In the genomic region with DNA sequence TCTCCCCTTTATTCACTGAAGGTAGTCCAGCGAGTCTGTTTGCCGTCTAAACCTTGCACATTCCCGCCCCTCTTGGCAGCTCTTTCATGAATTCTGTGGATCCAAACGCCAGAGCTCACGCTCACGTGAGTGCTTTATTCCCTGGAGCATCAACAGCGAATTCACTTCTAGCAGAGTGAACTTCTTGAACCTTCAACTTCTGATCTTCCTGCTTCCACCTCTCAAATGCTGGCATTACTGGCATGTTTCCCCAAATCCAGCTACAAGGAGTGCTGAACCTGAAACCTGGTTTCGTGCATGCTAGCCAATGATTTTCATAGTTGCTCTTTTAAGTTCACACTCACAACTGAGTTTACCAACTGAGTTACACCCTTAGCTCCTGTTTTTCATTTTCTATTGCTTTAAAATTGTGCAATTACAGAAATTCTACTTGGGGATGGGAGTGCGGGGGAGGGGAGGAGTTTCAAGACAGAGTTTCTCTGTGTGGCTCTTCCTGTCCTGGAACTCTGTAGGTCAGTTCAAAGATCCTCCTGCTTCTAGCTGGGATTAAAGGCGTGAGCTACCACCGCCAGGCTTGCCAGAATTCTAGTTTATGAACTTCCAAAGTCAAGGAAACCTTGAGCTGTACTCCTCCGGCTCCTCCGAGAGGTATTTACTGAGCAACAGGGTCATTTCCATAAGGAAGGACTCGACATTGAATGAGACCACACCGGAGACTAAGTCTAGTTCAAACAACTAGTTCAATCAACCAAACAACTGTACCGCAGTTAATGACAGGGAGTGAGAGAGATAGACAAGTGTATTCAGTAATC, we compare ENCODE assay signal across 8 mouse cellular contexts. TPM values are rescaled to one million over a fixed set of nuclear protein-coding genes. Genes with fewer than 3 reads are reported as not detected.
DNase-seq lines count a peak whose midpoint lies in the region; ATAC-seq and TF ChIP-seq lines count a peak whose summit lies in the region.

No protein-coding gene starts in this region.

- TF ChIP-seq POLR2A in brain, embryonic 14.5 days (IDR thresholded peaks at IDR 0.05; ENCODE audit: borderline replicate concordance, extremely low read depth, insufficient read depth, insufficient read length, poor library complexity, severe bottlenecking), result no peak

- peak overlapping the region; percentile 88 for H3K4me3 ChIP-seq in heart, embryonic 10.5 days
- H3K4me3 ChIP-seq in kidney, embryonic 15.5 days (replicated peaks), result peak overlapping the region; percentile 87

- no peaks in the 10 kb centered on the region for H3K9me3 ChIP-seq in heart, embryonic 10.5 days
- no peaks in the 10 kb centered on the region for H3K9me3 ChIP-seq in kidney, embryonic 15.5 days (replicated peaks)

- H3K36me3 ChIP-seq in heart, embryonic 10.5 days, result peaks cover 28% of the 10 kb centered on the region
- H3K36me3 ChIP-seq in kidney, embryonic 15.5 days, result peaks cover 28% of the 10 kb centered on the region

- ATAC-seq in kidney, embryonic 15.5 days (replicated peaks; ENCODE audit: low FRiP score), result peak; percentile 43

- H3K27me3 ChIP-seq in heart, embryonic 10.5 days (ENCODE audit: insufficient read depth, poor library complexity, severe bottlenecking), result no peaks in the 10 kb centered on the region
- H3K27me3 ChIP-seq in kidney, embryonic 15.5 days, result no peaks in the 10 kb centered on the region

- 23% methylated on average over 16 of the region's 16 CpGs for WGBS in heart, embryonic 10.5 days
- 18% methylated on average over 16 of the region's 16 CpGs for WGBS in kidney, embryonic 15.5 days

- peaks cover 24% of the 10 kb centered on the region for H3K4me1 ChIP-seq in heart, embryonic 10.5 days
- peaks cover 32% of the 10 kb centered on the region for H3K4me1 ChIP-seq in kidney, embryonic 15.5 days

- peak overlapping the region; percentile 79 for H3K9ac ChIP-seq in kidney, embryonic 15.5 days

- no peak for TF ChIP-seq CTCF in brain, embryonic 14.5 days (IDR thresholded peaks at IDR 0.05; ENCODE audit: borderline replicate concordance, extremely low read depth, insufficient read depth, insufficient read length)

- peak; percentile 71 for DNase-seq in adrenal gland, postnatal 10 days
- no peak for DNase-seq in adrenal gland, postnatal 4 days (ENCODE audit: low spot score in 2 of 2)
- DNase-seq in brain, embryonic 14.5 days (ENCODE audit: low read depth), result peak; percentile 28
- DNase-seq in heart, embryonic 10.5 days (ENCODE audit: low spot score), result no peak
- DNase-seq in lung, postnatal 25 days (ENCODE audit: low spot score), result peak; percentile 48
- no peak for DNase-seq in right cerebral cortex, postnatal 25 days
- DNase-seq in left cerebral cortex, adult 9 months (ENCODE audit: low spot score in 2 of 2), result no peak

- peak overlapping the region; percentile 92 for H3K27ac ChIP-seq in heart, embryonic 10.5 days
- H3K27ac ChIP-seq in kidney, embryonic 15.5 days, result peak overlapping the region; percentile 90

- H3K4me2 ChIP-seq in kidney, embryonic 15.5 days, result peak overlapping the region; percentile 79

RNA-seq across cellular contexts. Expression of a gene that starts 0.5 kb away (rescaled TPM):
- total RNA-seq in adrenal gland, postnatal 10 days (2021), result 10 to 100 TPM; 47.2 to 64.0 TPM
- total RNA-seq in adrenal gland, postnatal 4 days (2021), result 10 to 100 TPM; 66.6 to 68.6 TPM
- polyA plus RNA-seq in brain, embryonic 14.5 days (2012; rRNA removed), result 75.4 and 84.1 TPM in 2 replicates
- 3.9 and 6.8 TPM in 2 replicates for polyA plus RNA-seq in heart, embryonic 10.5 days (2016; fragmentation: Nextera tagmentation; extraction: Ambion mirVana)
- polyA plus RNA-seq in kidney, embryonic 15.5 days (2015; fragmentation: Nextera tagmentation; extraction: Ambion mirVana), result 8.2 and 8.9 TPM in 2 replicates

RNA-seq across cellular contexts. Expression of a gene that starts 8.6 kb away (rescaled TPM):
- total RNA-seq in adrenal gland, postnatal 10 days (2021), result 10 to 100 TPM; 29.9 to 45.4 TPM
- 10 to 100 TPM; 55.4 to 56.2 TPM for total RNA-seq in adrenal gland, postnatal 4 days (2021)
- polyA plus RNA-seq in brain, embryonic 14.5 days (2012; rRNA removed), result 88.2 and 94.3 TPM in 2 replicates
- 5.9 and 7.2 TPM in 2 replicates for polyA plus RNA-seq in heart, embryonic 10.5 days (2016; fragmentation: Nextera tagmentation; extraction: Ambion mirVana)
- 7.2 and 8.6 TPM in 2 replicates for polyA plus RNA-seq in kidney, embryonic 15.5 days (2015; fragmentation: Nextera tagmentation; extraction: Ambion mirVana)

RNA-seq across cellular contexts. Expression of a gene that starts 38.3 kb away (rescaled TPM):
- total RNA-seq in adrenal gland, postnatal 10 days (2021), result 10 to 100 TPM; 55.6 to 58.2 TPM
- 10 to 100 TPM; 27.3 to 33.4 TPM for total RNA-seq in adrenal gland, postnatal 4 days (2021)
- polyA plus RNA-seq in brain, embryonic 14.5 days (2012; rRNA removed), result 19.1 and 19.2 TPM in 2 replicates
- polyA plus RNA-seq in heart, embryonic 10.5 days (2016; fragmentation: Nextera tagmentation; extraction: Ambion mirVana), result 31.3 and 32.5 TPM in 2 replicates
- polyA plus RNA-seq in kidney, embryonic 15.5 days (2015; fragmentation: Nextera tagmentation; extraction: Ambion mirVana), result 19.8 and 20.8 TPM in 2 replicates

RNA-seq across cellular contexts. Expression of a gene that starts 39.6 kb away (rescaled TPM):
- total RNA-seq in adrenal gland, postnatal 10 days (2021), result 10 to 100 TPM; 14.9 to 19.0 TPM
- 10 to 100 TPM; 17.5 to 18.5 TPM for total RNA-seq in adrenal gland, postnatal 4 days (2021)
- 33.2 and 45.4 TPM in 2 replicates for polyA plus RNA-seq in brain, embryonic 14.5 days (2012; rRNA removed)
- polyA plus RNA-seq in heart, embryonic 10.5 days (2016; fragmentation: Nextera tagmentation; extraction: Ambion mirVana), result 65.5 and 66.2 TPM in 2 replicates
- polyA plus RNA-seq in kidney, embryonic 15.5 days (2015; fragmentation: Nextera tagmentation; extraction: Ambion mirVana), result 35.2 and 37.7 TPM in 2 replicates

RNA-seq across cellular contexts. Expression of a gene that starts 45.3 kb away (rescaled TPM):
- total RNA-seq in adrenal gland, postnatal 10 days (2021), result 10 to 100 TPM; 18.1 TPM
- total RNA-seq in adrenal gland, postnatal 4 days (2021), result 10 to 100 TPM; 25.1 to 26.2 TPM
- polyA plus RNA-seq in brain, embryonic 14.5 days (2012; rRNA removed), result 48.1 and 53.8 TPM in 2 replicates
- 52.1 and 72.0 TPM in 2 replicates for polyA plus RNA-seq in heart, embryonic 10.5 days (2016; fragmentation: Nextera tagmentation; extraction: Ambion mirVana)
- 76.3 and 83.0 TPM in 2 replicates for polyA plus RNA-seq in kidney, embryonic 15.5 days (2015; fragmentation: Nextera tagmentation; extraction: Ambion mirVana)

Comparison
In these comparisons a context has a peak if more than half of its experiments do, and no peak if none do; other contexts are left out.
1. DNase-seq: peak in adrenal gland, postnatal 10 days (single experiment), brain, embryonic 14.5 days (single experiment) and lung, postnatal 25 days (single experiment); none in adrenal gland, postnatal 4 days (0 of 2), heart, embryonic 10.5 days (single experiment), right cerebral cortex, postnatal 25 days (single experiment) and left cerebral cortex, adult 9 months (0 of 2).